Mouse (Mus musculus) left cerebral cortex, postnatal 10 days (tissue): ENCODE measurements around the gene Svbp. TPM values are rescaled to one million over a fixed set of nuclear protein-coding genes. Genes with fewer than 3 reads are reported as not detected.

ENCODE experiments used
- DNase-seq, 2 experiments: peaks; one replicate each; pipeline ENCODE4 v3.0.0; 2021 to 2022; ENCODE audit warnings: low spot score in 2 of 2, mixed read lengths in 1 of 2; ENCODE audit errors: extremely low spot score in 1 of 2
- intact Hi-C: fragments of 180-260 bp; cut with DNase I; formaldehyde crosslinking; loops from one replicate; pipeline ENCODE4 v1.15.1; 2025
- total RNA-seq, 2 experiments: library from RNA; stranded (reverse); gene quantifications; 2 replicates each; pipeline ENCODE4 v1.2.3; 2021

Svbp gene
- 10 to 100 TPM; 27.9 to 29.7 TPM for total RNA-seq

DNA sequence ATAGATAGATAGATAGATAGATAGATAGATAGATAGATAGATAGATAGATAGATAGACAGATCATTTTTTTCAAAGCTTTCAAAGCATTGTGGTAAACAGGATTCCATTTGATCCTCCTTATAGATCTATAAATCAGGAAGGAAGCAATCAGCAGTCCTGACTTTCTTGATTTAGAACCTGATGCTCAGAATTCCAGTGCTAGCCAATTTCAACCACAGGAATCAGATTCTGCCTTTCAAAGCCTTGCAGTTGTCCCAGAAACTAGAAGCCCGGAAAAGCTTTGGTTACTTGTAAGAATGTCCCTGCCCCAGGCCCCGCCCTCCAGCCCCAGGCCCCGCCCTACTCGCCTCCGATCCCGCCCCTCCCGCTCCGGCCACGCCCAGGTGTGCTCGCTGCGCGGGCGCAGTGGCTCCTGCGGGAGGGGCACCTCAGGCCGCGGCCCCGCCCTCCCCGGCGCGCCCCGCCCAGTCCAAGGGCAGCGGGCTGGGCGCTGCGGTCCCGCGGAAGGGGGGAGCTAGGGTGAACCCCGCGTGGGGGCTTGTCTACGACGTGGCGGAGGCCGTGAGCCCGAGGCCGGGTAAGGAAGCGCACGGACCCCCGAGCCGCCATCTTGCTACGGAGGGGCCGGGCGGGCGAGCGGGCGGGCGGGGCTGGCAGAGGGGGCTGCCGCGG is at the start of gene Svbp:
Svbp (plus strand) TSS at position 398 of the 673 bp plus-strand sequence.
- DNase-seq, result peak; percentile 74 to 92
- intact Hi-C loops, result no loop called here

GRCm38 (mm10) chr4:119146816-119147215 is 48.3 kb upstream of the Svbp start:
- intact Hi-C loops, result no loop called here

DNA sequence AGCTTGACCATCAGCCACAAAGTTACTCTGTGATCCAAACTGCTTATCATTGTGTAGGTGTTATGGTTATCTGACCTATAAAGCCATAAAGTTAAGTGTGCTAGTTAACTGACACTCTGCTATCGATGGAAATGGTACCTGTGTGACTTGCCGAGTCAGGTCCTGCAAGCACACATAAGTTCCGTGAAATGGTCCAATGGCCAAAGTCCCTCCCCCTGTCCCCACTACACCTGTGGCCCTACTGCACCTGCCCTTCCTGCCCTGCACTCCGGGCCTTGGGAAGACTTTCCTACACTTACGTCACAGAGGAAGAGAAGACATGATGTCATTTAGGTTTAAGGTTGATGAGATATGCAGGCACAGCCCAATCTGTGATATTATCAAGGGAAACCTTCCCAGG is 47.8 kb upstream of the Svbp start:
- intact Hi-C loops, result no loop called here
- DNase-seq, result no peak

More at GRCm38 (mm10) chr4:119146816-119147215, 48.3 kb upstream of the Svbp start:
- DNase-seq, result no peak

DNA sequence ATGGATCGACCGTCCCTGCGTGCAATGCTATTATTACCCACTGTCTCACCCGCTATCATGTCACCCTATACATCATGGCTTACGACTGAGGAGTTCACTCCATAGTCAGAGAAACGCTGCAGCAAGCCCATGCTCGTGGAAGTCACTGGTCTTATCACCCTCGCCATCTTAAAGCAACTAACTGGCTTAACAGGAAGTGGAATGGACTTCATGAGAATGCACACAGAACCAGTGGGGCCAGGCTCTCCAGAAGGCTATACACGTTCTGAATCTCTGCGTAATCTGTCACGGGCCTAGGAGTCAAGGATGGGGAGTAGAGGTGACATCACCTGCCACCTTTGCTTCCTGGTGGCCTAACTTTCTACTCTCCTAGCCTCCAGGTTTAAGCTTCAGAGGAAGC is 46.4 kb upstream of the Svbp start:
- DNase-seq, result no peak
- intact Hi-C loops, result no loop called here

- peak in 1 of 2 experiments; percentile 65 for DNase-seq
- intact Hi-C loops, result no loop called here
Measured at GRCm38 (mm10) chr4:119157186-119157585, 37.9 kb upstream of the Svbp start.

DNA sequence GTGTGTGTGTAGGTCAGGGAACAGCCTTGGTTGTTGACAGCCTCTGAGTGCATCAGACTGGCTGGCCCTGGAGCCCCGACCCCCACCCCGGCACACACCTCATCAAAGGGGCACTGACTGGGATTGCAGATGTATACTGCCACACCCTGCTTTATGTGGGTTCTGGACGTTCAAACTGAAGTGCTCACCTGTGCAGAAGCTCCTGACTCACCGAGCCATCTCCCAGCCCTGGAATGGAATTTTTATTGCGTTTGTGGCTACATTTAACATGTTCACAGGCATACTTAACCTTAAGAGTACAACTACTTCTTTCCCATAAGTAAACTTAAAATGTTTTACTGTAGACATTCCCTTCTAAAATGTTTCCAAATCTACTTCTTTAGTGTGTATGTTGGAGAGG is 37.2 kb upstream of the Svbp start:
- intact Hi-C loops, result no loop called here
- no peak for DNase-seq

- DNase-seq, result no peak
- intact Hi-C loops, result no loop called here
Measured at GRCm38 (mm10) chr4:119161358-119161757, 33.7 kb upstream of the Svbp start.

GRCm38 (mm10) chr4:119162990-119163389 is 32.1 kb upstream of the Svbp start:
- DNase-seq, result no peak
- intact Hi-C loops, result no loop called here

- intact Hi-C loops, result loop anchor here (5.0 kb wide), 1 partner anchor 36 kb away; no protein-coding TSS in a partner anchor
Measured at GRCm38 (mm10) chr4:119165916-119166315, 29.2 kb upstream of the Svbp start.

GRCm38 (mm10) chr4:119167068-119167467 is 28.0 kb upstream of the Svbp start:
- intact Hi-C loops, result loop anchor here (1.0 to 5.0 kb wide), 2 partner anchors 35 to 162 kb away; no protein-coding TSS in a partner anchor
- no peak for DNase-seq

More at GRCm38 (mm10) chr4:119165916-119166315, 29.2 kb upstream of the Svbp start:
- DNase-seq, result no peak

- intact Hi-C loops, result loop anchor here (1.0 to 5.0 kb wide), 2 partner anchors 35 to 162 kb away; no protein-coding TSS in a partner anchor
- peak; percentile 85 for DNase-seq
Measured at GRCm38 (mm10) chr4:119167663-119168062, 27.4 kb upstream of the Svbp start.

GRCm38 (mm10) chr4:119172919-119173650 is 22.0 kb upstream of the Svbp start:
- intact Hi-C loops, result no loop called here

DNA sequence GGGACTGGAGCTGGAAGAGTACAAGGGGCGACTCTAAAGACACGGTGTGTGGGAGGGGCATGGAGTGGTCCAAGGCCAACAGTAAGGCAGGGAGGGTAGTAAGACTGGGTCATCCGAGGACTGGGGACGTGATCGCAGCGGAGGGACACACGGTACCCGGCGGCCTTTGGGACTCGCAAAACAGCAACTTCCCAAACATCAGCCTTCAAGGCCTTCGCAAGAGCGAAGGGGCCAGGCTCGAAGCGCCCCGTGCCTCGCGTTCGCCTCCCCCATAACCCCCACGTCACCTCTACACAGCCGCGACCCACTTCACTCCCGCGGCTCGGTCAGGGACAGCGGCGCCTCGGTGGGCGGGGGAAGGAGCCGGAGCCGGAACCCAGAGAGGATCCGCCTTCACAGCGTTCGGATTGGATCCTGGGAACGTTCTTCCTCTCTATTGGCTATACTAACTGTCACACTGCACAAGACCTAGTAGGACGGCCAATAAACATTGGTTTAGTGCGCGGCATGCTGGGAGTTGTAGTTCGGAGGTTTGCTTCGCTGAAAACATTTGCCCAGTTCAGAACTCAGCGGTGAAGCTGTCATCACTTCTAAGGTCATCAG is 21.2 kb upstream of the Svbp start, which contains the start of gene Zfp691:
Zfp691 (minus strand) TSS at position 345 of the 603 bp plus-strand sequence.
- peak; percentile 96 to 98 for DNase-seq
- intact Hi-C loops, result no loop called here

More at GRCm38 (mm10) chr4:119172919-119173650, 22.0 kb upstream of the Svbp start:
- no peak for DNase-seq

- DNase-seq, result peak in 1 of 2 experiments; percentile 29
- intact Hi-C loops, result no loop called here
Measured at GRCm38 (mm10) chr4:119177702-119178101, 17.4 kb upstream of the Svbp start.

GRCm38 (mm10) chr4:119178331-119178730 is 16.8 kb upstream of the Svbp start:
- intact Hi-C loops, result no loop called here
- DNase-seq, result no peak

- intact Hi-C loops, result no loop called here
- no peak for DNase-seq
Measured at GRCm38 (mm10) chr4:119180133-119180707, 14.9 kb upstream of the Svbp start.

GRCm38 (mm10) chr4:119181456-119181855 is 13.7 kb upstream of the Svbp start:
- no peak for DNase-seq
- intact Hi-C loops, result no loop called here

DNA sequence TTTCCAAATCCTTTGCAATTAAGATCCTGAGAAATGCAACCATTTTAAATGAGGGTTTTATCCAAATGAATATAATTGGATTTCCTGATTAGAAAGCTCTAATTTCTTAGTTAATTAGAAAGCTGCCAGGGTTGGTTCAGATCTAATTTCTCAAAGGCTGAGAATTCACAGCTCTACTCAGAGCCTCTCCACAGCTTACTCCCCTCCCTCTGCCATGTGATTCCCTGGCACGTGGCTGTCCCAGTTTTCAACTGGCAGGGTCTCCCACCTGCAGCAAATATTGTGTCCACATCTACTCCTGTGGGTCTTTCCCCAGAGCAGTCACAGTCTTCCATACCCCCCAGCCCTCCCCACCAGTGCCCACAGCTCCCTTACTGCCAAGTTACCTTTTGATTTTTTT is 11.6 kb upstream of the Svbp start:
- DNase-seq, result no peak
- intact Hi-C loops, result no loop called here

GRCm38 (mm10) chr4:119185771-119186170 is 9.3 kb upstream of the Svbp start:
- intact Hi-C loops, result no loop called here
- DNase-seq, result no peak
